Mouse (Mus musculus) v-Abl transformed pro-B cells (cell line): Measurements from ENCODE around the gene St8sia1.

Source experiments
- in situ Hi-C, 2 experiments: fragments of 400-800 bp; cut with MboI; formaldehyde crosslinking; loops; one replicate each; pipeline ENCODE4 v1.15.1; 2025; ENCODE audit not compliant: unreplicated experiment in 2 of 2

St8sia1 gene

DNA sequence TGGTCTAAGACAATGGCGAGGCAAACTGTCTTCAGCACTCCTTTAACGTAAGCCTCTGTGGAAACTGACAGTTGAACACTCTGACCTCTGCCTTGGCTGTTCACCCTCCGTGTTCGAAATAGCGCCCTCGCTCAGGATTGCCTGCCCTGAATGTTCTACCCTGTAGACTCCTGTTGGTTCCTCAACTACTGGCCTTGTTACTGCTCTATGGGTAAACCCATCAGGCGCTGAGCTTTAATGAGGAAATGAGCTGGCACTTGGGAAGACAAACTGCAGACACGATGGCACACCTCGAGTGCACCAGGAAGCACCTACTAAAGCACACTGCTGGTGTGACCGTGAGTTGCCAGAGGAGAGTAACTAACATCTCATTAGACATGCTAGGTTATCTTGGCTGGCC lies 49.6 kb downstream of the St8sia1 start:
- in situ Hi-C loops, result no loop called here

DNA sequence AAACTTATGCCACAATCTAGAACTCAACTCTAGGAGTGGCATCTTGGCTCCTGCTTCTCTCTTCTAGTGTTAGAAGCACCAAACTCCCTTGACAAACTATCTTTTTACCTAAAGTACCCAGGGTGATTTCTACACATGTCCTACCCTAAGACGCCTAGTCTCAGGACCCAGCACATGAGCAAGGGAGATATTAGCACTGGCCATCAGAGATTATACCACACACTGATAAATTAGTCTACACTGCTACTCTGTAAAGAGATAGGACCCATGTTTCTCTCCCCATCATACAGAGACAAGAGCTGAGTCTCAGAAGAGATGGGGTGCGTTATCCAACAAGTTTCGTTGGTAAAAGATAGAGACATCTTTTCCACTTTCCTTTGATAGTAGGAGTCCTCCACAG lies 53.0 kb downstream of the St8sia1 start:
- in situ Hi-C loops, result no loop called here

- in situ Hi-C loops, result no loop called here
Measured at GRCm38 (mm10) chr6:142910721-142911120, 53.5 kb downstream of the St8sia1 start.

DNA sequence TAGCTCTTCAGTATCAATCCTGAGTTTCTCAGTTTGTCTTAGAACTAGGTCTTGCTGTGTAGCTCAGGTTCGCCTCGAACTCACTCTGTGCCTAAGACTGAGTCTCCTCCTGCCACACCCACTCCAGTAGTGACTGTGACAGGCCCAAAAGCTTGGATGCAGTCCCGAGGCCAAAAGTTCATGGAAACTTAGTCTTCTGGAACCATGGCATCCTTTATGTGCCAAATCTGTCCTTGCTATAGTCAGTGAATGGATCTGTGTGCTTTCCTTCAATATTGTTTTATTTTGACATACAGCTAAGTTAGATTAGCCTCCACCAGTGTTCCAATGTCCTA lies 54.5 kb downstream of the St8sia1 start:
- in situ Hi-C loops, result no loop called here

DNA sequence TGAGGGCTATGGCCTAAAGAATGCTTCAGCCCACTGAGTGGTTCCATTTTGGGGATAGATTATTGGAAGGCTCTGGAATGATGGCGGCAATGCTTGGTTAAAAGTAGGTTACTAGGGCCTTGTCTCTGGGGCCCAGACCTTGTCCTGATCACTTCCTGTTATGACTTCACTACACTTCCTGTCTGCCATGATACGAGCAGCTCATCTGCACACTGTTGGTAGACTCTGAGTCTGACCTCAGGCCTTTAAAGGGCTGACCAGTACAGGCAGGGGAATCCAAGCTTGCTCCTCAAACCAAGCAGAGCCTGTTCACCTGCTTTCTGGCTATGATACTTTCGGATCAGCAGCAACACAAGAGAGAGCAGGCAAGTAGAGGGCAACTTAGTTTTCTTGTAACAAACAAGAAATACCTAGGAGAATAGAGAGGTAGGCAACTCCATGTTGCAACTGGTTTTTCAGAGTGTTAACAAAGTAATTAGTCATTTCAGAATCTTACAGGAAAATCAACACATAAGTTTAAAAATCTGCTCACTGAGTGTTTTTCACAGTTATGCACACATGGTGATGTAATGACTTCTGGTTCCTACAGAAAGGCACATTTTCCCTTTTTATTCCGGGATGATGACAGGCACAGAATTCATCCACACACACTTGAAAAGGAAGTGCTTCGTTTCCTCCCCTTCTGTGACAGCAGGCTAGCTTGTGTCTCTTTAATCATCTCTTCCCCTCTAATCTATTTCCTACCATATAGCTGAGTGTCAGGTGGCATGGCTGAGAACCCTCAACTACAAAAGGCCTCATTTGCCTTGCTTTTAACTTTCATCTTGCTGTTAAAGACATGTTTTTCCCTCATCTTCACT lies 55.1 kb downstream of the St8sia1 start:
- in situ Hi-C loops, result no loop called here

DNA sequence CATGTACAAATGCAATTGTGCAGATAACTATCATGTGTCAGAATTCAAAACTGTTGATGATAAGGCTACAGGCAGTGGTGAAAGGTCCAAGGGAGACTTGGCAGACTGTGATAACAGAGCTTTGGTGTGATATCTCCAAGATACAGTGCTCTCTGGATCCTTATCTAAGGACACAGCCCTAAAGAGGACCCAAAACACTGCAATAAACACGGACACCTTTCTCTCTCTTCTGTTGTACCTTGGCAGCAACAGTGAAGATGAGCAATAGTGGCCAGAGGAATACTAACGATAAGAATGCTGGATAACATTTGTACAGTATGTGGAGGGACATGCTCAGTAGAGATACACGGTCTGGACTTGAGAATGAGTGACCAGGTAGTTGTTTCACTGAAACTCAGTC lies 55.8 kb downstream of the St8sia1 start:
- in situ Hi-C loops, result no loop called here

DNA sequence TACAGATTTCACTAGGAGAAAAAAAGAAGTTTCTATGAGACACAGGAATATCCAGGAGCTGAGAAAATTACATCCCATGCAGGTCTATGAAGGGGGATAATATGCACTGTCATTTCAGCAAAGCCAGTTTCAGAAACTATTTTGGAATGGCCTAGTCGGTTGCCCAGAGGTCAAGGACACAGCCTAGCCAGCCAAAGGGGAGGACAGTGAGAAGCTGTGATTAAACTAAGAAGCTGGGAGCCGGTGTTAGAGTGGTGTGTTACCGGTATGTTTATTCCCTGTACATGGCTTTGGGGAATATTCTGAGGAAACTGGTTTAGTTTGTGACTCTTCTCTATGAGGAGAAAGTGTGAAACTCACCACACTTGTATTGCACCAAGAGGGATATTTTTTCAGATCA lies 68.9 kb downstream of the St8sia1 start:
- in situ Hi-C loops, result no loop called here

- in situ Hi-C loops, result no loop called here
Measured at GRCm38 (mm10) chr6:142893716-142894115, 70.5 kb downstream of the St8sia1 start.

- in situ Hi-C loops, result no loop called here
Measured at GRCm38 (mm10) chr6:142890321-142890720, 73.9 kb downstream of the St8sia1 start.

- in situ Hi-C loops, result no loop called here
Measured at GRCm38 (mm10) chr6:142888970-142889740, 75.1 kb downstream of the St8sia1 start.

GRCm38 (mm10) chr6:142888346-142888745 lies 75.9 kb downstream of the St8sia1 start:
- in situ Hi-C loops, result no loop called here

DNA sequence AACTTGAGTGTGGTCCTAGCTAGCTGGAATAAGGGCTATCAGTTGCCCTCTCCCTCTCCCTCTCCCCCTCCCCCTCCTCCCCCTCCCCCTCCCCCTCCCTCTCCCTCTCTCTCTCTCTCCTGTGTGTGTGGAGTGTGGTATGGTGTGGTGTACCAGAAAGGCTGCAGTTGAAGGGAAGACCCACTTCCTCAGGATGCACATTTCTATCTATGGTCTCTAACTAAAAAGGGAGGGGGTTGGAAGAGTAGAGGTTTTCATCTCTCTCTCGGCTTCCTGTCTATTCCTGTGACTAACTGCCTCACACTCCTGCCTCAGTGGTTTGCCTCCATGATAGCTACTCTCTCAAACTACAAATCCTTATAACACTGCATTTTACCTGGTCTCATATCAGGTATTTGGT lies 76.9 kb downstream of the St8sia1 start:
- in situ Hi-C loops, result no loop called here

- in situ Hi-C loops, result no loop called here
Measured at GRCm38 (mm10) chr6:142885364-142886154, 78.7 kb downstream of the St8sia1 start.

GRCm38 (mm10) chr6:142884128-142884527 lies 80.1 kb downstream of the St8sia1 start:
- in situ Hi-C loops, result no loop called here

DNA sequence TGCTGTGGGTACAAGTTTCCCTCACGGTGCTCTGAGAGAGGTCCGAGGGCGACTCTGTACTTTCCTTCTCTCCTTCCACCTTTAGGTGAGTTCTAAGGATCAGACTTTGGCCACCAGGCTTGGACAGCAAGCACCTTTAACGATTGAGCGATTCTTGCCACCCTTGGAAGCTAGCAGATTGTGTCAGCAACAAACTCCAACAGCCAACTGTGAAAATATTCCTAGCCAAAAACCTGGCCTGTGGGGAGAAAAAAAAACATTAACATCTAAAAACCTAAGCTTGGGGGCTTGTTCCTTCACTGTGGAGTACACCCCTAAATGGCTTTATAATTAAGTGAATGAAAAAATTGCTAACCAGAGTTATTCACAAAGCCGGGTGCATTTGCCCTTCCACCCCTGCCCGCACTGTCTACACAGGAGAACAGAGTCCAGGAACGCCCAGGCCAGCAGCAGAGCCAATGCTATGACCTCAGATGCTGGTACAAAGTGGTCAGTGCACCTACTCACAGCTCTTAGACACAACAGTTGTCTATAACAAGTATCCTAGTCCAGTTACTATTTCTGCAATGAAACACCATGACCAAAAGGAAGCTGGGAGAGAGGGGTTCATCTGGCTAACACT lies 83.3 kb downstream of the St8sia1 start:
- in situ Hi-C loops, result no loop called here

- in situ Hi-C loops, result no loop called here
Measured at GRCm38 (mm10) chr6:142878744-142879701, 85.2 kb downstream of the St8sia1 start.

DNA sequence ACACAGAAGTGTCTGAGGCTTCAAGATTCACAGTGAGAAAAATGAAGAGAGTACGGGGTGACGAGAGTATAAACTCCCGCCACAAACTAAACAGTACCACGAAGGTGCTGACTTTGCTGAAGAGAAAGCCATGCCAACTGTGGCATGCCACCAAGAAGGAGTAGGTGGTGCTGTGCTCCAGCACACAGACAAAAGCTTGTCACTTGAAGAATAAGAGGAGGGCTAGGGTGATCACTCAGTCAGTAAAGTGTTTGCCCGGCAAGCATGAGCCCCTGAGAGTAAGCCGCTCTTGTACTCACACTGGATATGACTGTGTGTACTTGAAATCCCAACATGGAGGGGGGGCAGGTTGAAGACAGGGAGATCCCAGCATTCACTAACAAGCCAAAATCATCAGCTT lies 87.0 kb downstream of the St8sia1 start:
- in situ Hi-C loops, result no loop called here

DNA sequence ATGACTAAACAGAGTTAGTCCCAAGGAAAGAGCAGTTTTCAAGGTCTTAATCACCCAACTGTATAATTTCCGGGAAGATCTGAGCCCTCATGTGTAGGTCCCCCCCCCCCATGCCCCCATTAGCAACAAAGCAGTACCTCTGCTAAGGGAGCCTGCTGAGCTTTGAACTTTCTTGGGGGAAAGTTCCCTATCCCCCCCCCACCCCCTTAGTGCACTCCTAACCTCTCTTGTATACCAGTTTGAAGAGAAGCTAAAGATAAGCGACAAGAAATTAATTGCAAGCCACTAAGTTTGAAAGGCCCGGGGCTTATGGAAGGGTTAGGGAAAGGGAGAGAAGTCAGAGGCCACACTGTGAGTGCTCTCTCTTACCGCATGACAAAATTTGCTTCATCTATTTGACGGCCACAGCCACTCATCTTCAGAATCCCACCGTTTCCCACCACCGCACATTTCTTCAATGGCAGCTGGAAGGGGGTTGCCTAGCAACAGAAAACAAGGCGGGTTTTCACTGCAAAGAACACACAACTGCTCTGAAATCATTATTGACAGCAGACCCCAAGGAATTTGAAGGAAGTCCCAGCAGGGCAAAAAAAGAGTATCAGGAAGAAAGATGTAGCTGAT lies 87.9 kb downstream of the St8sia1 start:
- in situ Hi-C loops, result no loop called here
